Mouse (Mus musculus): Measurements from ENCODE around the gene Ntm.

- TF ChIP-seq CTCF (IDR thresholded peaks at IDR 0.05; ENCODE audit: control insufficient read depth, insufficient read depth, insufficient read length) (no peak), MYOD1 (IDR thresholded peaks at IDR 0.05; ENCODE audit: control insufficient read depth, insufficient read length, low read depth) (no peak), USF1 (IDR thresholded peaks at IDR 0.05; ENCODE audit: low read depth) (no peak), MAX (IDR thresholded peaks at IDR 0.05) (no peak), CEBPB (IDR thresholded peaks at IDR 0.05; ENCODE audit: low read depth) (no peak), FOSL1 (IDR thresholded peaks at IDR 0.05; ENCODE audit: insufficient read depth, low read length, poor library complexity, severe bottlenecking) (no peak), MYOG (IDR thresholded peaks at IDR 0.05; ENCODE audit: control insufficient read depth, extremely low read depth, insufficient read length) (no peak)
Observed at GRCm38 (mm10) chr9:29731672-29732071, 231.3 kb downstream of the Ntm start.

Measured in C2C12 (cell line).